Mouse (Mus musculus) lung, postnatal 4 days (tissue): Measurements from ENCODE around the gene Rab3il1.

Experiments
- DNase-seq, 2 experiments: peaks; one replicate each; pipeline ENCODE4 v3.0.0; 2021

The Rab3il1 gene

DNA sequence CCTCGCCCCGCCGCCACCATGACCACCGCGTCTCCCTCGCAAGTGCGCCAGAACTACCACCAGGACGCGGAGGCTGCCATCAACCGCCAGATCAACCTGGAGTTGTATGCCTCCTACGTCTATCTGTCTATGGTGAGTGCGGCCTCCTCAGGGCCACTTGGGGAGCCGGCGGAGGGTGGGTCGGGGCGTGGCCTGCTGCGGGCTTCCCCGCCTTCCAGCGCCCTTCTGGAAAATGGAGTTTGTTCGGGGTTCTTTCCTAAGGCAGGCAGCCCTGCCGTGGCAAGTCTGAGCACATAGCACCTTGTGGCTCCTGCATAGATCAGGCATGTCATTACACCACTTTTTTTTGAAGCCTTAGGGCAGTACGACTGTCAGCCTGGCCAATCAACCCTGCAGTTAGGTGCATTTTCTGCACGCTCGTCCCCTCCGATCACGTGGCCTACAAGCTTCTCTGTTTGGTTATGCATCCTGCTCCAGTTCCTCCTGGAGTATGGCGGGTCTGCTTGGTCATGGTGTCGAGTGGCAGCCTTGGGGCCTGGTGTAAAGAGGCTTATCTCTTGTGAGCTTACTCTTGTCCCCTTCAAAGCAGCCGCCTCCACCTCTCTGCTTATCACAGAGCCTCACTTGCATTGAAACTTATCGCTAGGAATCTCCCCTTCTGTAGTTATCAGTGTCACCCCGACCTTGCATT, 18.5 kb upstream of the Rab3il1 start:
- peak; percentile 85 to 87 for DNase-seq

DNA sequence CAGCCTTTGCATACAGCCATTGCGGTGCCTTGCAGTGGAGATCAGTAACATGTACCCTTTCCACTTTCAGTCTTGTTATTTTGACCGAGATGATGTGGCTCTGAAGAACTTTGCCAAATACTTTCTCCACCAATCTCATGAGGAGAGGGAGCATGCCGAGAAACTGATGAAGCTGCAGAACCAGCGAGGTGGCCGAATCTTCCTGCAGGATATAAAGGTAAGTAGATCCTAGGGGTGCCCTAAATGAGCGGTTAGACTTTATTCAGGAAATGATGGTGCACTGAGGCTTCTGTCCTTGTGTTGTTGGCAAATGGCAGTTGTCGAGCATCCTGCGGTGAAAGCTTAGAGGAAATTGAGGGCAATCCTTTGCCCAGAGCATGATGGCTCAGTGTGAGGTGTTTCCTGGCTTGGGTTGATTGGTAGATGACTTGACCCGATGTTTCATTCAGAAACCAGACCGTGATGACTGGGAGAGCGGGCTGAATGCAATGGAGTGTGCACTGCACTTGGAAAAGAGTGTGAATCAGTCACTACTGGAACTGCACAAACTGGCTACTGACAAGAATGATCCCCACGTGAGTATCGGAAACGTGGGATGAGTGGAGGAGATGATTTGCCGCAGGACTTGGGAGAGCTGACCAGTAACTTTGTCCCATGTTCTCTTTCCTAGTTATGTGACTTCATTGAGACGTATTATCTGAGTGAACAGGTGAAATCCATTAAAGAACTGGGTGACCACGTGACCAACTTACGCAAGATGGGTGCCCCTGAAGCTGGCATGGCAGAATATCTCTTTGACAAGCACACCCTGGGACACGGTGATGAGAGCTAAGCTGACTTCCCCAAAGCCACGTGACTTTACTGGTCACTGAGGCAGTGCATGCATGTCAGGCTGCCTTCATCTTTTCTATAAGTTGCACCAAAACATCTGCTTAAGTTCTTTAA, 17.1 kb upstream of the Rab3il1 start:
- no peak for DNase-seq

DNA sequence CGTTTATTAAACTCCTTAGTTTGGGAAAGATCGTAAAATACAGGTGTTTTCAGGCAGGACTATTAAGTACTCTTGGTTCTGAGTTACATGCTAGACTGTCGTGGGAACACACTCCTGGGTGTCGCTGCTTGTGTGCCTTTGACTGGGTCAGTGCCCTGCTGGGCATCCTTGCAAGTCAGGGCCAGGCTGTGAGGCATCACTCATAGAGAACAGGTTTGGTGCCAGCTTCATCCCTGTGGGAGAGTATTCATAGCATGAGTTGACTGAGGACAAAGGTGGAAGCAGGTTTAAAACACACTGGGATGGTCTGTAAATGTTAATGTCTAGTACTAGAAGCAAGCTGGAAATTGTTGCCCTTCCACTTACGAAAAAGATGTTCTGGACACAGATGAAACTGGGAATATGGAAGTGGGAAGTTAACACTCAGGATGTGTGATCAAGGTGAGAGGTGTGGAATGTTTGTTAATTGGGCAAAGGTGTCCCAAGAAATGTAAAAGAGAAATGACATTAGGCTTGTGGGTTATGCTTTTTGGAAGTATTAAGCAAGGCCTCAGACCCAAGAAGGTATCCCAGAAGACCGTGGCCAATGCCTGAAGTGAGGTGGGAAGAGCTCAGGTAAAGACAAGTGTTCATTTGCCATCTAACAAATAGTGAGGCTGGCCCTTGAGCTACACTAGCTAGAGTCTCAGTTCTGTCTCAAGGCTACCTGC, 16.1 kb upstream of the Rab3il1 start:
- DNase-seq, result no peak

DNA sequence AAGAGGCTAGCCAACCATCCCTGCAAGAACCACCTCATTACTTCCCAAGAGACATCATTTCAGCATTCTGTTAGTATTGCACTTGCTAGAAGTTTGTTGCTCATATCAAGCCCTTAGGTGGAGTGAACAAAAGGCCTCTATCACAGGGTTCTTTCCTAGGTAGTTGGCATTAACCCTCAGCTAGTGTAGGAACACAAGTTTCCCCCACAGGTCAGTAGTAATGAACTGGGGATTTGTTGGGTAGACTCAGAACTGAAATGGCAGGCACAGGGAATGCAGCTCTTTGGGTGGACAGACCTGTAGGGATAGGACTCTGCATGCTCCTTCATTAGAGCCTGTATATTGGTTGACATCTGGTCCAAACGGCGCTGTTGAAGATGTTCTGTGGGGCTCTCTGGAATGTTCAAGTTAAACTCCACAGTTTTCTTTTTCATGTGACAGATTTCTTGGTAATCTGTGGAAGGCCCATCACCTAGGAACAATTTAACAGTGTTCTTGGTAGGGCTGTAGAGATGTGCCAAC, 15.5 kb upstream of the Rab3il1 start:
- no peak for DNase-seq

DNA sequence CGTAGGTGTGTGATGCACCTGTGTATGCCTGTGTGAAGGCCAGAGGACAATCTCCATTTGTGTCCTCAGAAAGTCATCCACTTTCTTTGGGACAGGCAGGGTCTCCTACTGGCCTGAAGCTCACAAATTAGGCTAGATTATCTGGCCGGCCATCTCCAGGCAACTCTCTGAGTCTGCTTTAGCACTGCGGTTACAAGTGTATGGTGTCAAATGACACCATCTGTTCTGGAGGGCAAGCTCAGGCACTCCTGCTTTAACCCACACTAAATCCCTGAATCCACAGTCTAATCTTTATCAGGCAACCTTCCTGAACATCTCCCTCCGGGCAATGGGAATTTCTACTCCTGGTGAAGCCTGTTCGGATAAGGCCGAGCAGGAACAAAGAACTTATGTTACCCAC, 14.3 kb upstream of the Rab3il1 start:
- no peak for DNase-seq

DNA sequence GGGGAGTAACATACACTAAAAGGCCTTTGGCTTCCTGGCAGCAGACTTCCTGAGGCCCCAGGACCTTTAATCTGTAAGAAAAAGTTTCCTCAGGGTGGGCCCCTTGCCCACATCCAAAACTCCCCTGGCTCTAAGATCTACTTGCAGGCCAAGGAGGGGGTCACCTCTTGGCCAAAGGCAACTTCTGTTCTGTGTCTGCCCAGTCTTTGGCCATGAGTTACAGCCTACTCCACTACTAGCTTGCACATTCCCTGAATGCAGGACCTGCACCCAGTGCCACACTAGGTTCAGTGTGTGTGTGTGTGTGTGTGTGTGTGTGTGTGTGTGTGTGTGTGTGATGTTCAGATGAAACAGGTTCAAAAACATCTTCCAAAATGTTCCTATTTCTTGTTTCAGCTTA, 13.9 kb upstream of the Rab3il1 start:
- DNase-seq, result no peak

DNA sequence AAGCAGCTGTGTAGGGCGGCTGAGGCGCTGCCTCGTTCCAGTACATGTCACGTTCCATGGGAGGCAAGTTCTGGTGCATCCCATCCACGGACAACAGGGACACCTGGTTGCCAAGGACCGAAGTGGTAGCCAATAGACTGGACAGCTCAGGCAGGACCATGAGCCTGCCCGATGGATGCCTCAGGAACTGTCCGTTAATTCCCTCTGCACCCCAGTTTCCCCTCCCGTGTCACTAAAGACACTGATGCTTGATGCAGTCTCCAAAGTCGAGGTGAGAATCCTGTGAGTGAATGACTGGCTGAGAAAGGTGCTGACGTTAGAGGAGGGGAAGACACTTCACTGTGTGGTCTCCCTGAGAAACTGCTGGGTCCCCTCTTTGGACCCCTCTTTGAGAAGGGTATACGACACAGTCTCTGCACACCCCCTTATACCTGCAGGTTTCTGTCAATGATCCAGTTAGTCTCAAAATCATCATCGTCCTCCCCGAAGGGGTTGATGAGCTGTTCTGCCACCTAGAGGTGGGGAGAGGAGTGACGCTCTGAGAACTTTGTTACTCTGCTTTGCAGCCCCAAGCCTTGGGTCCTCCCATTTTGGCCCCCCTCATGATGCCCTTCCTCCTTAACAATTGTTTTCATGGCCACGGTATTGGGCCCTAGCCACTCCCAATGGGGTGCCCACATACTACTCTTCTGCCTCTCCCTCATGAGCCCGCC, 12.1 kb upstream of the Rab3il1 start:
- no peak for DNase-seq

DNA sequence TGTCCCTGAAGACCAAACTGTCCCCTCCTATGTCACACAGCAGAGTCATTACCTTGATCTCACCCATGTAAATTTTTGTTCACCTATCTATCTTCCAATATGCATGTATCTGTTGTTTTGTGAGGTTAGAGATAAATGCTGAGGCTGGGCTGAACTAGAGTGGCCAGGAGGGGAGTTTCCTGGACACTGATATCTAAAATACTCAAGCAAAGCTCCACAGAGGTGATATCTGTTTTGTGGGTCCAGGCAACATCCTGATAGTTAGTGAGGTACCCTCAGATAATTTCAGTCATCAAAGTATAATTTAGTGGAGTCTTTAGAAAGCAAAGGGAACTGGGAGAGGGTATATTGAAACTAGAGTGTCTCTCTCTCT, 11.6 kb upstream of the Rab3il1 start:
- DNase-seq, result no peak

DNA sequence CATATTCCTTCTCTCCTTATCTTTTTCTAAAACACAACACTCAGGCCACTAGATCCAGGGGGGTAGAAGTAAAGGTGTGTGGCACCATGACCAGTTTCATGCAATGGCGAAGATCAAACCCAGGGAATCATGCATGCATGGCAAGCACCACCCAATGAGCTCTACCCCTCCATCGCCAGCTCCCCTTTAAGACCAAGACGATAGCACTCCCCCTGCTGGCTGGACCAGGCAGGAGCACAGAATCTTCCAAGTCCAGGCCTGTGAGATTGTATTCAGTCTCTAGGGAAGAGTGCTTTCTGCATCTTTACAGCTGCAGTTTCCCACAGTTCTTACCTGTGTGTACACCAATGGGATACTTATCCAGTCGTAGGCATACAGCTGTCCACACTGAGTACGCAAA, 10.2 kb upstream of the Rab3il1 start:
- DNase-seq, result peak; percentile 77 to 89

DNA sequence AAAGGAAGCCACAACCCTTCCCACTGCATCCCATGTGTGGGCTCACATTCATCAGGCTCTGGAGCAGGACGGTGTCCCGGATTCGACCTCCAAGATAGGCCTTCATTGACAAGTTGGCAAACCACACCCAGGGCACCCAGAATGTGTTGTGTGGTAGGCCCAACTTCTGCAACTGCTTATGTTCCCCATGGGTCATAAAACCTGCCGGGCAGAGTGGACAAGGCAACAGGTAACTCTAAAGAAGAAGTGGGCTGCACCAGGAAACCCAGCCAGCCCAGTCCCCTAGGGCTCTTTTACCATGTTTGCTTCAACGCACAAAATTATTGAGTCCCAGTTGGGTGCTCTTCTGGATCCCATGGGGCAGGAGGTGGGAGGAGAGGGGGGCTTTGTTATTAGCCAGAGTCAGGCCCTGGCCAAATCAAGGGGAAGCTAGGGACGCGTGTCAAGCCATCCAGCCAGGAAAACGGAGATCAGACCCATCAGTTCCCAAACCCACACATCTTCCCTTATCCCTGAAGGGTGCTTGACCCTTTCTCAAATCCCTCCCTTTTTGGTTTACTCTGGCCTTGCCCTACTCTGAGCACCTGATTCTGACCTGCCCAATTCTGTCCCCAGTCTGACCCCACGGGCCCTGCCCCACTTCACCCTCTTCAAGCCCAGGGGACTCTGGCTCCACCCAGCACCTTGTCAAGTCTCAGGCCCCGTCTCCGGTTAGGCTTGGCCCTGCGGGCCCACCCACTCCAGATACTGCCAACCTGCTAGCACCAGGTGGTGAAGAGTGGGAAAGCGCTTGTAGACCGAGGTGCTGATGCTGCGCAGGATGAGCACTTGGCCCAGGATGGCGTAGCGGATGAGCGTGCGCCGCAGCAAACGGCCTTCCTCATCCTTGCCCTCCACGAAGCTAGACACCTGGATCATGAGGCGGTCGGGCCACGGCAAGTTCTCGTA, 9.2 kb upstream of the Rab3il1 start:
- no peak for DNase-seq

DNA sequence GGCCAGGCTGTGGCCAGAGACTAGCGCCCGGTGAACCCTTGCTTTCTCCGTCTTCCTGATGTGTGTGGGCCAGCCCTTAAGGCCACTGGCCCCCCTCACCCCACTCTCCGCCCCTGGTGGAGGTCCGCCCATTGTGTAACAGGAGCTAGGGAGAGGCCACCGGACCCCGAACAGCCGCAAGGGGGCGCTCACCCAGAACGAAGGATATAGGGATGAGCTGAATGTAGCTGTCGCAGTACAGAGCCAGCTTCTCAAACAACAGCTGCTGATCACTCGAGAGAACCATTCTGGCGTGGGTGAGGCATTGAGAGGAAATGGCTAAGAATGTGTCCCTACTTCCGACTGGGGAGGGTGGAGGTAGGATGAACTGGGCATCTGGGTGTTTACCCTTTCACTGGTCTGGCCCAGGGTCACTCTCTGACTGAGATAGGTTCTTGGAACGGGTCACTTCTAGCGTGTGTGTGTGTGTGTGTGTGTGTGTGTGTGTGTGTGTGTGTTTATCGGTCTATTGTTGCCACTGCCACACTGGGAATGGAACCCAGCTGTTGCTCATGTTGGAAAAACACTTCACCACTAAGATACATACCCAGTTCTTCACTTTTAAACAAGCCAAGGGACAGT, 8.3 kb upstream of the Rab3il1 start:
- peak; percentile 93 to 95 for DNase-seq

DNA sequence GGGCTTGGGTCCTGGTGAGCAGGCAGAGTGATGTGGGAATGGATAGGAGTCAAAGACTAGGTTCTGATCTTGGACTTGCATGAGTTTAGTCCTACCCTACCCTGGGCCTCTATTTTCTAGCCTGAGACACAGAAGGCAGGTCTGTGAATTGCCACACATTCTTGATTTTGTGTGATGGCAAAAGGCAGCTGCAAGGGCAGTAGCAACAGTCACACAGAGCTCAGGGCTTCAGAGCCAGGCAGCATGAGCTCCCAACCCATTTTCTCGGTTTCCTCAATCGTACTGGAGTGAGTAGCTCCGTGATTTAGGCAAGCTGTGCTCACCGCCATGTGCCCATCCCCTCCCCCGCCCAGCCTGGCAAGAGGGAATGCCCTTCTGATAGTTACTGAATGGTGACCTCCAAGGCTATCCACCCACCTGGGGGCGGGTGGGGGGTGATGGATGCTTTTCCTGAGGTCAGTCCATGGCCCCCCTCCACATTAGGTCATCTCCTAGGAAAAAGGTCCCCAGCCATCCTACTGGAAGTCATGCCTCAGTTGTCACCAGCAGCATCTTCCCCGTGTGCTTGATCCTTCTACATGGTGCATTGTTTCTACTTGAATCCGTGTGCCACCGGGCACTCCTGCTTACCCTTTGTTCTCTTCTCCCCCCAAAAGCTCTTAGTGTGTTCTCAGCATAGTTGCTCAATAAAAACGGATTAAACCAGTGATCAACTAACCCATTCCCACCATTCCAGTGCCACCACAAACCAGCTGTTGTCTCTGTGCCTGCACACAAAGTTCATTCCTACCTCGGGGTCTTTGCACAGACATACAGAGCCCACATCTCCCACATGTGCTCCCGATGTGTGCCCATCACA, 4.0 kb upstream of the Rab3il1 start:
- DNase-seq, result no peak

DNA sequence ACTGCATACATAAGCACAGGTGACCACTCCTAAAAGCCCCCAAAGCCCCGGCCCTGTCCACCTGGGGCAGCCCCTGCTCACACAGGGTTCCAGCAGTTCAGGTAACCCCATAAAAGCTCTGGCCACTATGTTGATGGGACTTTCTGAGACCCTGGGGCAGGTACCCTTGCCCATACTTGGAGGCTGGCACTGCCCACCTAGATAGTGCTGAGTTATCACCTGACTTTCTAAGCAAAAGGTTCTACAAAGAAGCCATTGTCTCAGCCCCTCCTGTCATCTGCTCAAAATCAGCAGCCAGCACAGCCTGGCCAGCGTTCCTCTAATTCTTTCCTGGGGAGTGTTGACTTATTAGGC, 3.4 kb upstream of the Rab3il1 start:
- no peak for DNase-seq

DNA sequence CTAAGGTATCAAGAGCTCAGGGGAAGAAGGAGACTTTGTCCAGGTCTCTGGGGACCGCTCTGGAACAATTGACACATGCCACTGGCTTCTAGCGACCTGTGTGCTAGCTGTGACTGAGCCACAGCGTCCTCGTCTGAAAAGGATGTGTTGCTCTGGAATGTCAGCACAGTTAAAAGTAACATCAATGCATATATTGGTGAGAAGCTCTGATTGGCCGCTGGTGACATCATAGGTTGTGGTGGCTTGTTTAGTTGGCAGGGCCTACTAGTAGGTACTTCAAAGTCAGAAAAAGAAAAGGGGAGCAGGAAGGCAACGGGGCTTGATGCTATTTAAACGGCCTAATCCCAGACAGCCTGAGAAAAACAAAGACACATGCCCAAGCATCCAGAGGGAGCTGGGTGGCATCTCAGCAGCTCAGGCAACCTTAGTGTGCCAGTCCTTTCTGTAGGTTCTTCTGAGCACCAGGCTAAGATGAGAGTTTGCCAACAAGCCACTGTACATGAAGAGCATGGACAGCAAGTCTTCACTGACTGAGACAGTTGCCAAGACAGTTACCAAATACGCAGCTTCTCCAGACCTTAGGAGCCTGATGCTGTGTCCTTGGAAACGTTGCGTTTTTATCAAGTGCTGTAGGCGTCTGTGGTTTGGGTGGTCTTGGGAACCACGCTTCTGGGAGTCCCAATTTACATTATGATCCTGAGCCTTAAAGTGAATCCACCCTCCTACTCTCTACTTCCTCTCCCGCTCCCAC, 2.6 kb upstream of the Rab3il1 start:
- no peak for DNase-seq

DNA sequence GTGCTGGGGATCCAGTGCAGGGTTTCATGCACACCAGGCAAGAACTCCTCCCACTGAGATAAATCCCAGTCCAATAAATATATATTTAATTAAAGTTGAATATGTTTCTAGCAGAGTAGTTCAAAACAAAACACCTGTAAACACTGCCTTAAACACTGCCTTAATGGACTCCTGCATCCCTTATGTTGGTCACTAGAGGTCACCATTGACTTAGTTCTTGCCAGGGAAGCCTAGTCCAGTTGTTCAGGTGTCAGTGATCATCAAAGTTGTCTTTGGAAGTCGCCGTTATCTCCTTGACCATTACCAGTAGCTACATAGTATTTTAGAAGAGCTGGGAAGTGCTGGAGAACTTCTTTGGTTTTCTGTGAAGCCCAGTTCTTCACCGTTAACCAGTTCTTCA, 1.1 kb upstream of the Rab3il1 start:
- peak in 1 of 2 experiments; percentile 57 for DNase-seq

DNA sequence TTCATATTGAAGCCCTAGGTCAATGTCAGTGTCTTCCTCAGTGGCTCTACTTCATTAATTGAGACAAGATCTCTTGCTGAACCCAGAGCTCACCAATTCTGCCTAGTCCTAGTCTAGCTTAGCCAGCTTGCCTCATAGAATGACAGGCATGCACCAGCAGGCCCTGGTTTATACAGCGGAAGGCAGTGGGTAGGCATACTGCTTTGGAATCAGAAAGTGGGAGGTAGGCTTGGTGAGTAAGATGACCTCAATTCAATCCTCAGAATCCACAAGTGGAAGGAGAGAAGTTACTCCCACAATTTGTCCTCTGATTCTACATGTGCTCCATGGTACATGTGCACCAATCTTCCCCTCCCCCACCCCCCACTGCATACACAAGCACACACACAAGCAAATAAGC, 2.2 kb downstream of the Rab3il1 start:
- DNase-seq, result no peak

DNA sequence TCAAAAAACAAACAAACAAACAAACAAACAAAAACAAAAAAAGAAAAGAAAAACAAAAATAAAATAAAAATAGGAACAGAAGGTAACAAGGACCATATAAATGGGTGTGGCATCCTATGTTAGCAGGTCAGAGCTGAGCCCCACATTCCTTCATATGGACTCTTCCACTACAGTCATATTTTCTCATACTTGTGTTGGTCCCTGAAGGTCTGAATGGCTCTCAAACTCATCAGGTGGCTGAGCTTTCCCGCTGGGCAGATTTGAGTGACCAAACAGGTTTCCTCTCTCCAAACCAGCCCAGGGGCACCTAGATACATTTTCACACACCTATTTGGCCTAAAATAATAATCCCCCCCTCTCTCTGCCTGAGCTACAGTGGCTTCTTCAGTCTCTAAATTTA, 9.9 kb downstream of the Rab3il1 start:
- DNase-seq, result peak in 1 of 2 experiments; percentile 43

DNA sequence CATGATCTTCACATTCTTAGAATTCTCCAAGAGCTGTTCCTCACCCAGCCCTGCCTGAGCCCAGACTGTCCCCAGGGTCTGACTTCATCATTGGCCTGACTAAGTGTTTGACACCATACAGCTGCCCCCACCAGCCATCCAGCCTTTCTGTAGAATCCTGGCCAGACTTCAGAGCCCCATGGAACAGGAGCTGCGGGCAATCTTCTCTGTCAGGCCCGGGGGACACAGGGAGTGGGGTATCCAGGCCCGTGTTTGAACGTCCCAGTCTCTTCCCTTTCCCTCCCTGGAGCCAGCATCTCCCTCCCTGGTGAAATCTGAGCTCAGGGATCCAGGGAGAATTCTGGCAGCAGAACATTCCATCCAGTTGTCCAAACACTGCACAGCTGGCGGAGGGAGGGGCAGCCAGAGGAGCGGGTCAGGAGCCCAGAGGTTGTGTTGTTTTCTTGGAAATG, 11.4 kb downstream of the Rab3il1 start:
- peak; percentile 54 to 79 for DNase-seq

DNA sequence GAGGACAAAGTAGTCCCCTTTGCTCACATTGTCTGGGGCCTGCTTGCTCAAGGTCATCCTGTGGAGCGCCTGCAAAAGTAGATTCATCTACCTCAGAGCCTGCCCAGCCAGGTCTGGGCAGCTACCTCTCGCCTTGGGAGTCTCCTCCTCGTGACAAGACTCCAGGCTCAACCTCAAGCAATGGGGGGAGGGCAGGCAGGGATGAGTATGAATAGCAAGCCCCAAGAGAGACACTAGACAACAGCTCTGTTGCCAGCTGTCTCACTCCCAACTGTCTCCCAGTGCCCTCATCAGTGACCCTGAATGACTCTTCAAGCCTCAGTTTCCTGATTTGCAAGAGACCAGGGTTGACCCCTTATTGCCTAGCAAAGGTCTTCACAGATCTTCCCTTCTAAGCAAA, 11.9 kb downstream of the Rab3il1 start:
- no peak for DNase-seq
